Mouse (Mus musculus) fat pad, adult 2 months (tissue): ENCODE measurements around the gene Znhit1.

Experiments
- DNase-seq: peaks from one replicate; pipeline ENCODE4 v3.0.0-alpha.2; 2011; ENCODE audit warnings: low read depth, low spot score; ENCODE audit errors: extremely low read depth

The Znhit1 gene

DNA sequence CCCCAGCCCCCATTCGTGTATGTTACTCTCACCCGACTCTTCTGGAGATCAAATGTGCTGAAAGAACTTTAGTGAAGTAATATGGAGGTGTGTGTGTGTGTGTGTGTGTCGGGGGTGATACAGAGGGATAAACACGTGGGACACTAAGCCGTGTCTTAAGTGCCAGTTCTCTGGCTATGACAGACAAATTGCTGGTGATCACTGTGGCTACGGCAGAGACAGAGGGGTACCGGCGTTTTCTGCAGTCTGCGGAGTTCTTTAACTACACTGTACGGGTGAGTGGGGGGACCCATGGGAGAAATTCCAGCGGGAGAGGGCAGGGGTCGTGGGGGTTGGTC is at the start of gene Znhit1:
Znhit1 (minus strand) TSS at position 88 of the 338 bp plus-strand sequence.
- no peak for DNase-seq

GRCm38 (mm10) chr5:137036211-137036610 is 48.4 kb upstream of the Znhit1 start:
- no peak for DNase-seq

DNA sequence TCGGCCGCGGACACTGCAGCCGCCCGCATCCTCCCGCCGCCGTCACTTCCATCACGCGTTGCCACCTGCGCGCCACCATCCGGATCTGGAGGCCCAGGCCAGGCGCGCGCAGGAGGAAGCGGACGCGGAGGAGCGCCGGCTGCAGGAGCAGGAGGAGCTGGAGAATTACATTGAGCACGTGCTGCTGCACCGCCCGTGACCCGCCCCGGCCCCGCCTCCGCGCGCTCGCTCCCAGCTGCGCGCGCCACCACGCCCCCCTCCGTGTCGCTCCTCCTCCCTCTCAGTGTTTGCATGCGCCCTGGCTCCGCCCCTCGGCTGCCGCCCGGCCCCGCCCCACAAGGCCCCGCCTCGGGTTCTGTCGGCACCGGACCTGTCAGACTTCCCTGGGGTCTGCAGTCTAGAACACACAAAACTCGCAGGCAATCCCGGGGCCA is 44.8 kb upstream of the Znhit1 start:
- DNase-seq, result no peak

GRCm38 (mm10) chr5:137032033-137032421 is 44.2 kb upstream of the Znhit1 start:
- DNase-seq, result no peak

- DNase-seq, result no peak
Measured at GRCm38 (mm10) chr5:137031076-137032032, 43.5 kb upstream of the Znhit1 start.

GRCm38 (mm10) chr5:137030416-137030810 is 42.6 kb upstream of the Znhit1 start:
- DNase-seq, result no peak

- no peak for DNase-seq
Measured at GRCm38 (mm10) chr5:137029643-137030415, 42.0 kb upstream of the Znhit1 start.

- DNase-seq, result no peak
Measured at GRCm38 (mm10) chr5:137029273-137029585, 41.4 kb upstream of the Znhit1 start.

DNA sequence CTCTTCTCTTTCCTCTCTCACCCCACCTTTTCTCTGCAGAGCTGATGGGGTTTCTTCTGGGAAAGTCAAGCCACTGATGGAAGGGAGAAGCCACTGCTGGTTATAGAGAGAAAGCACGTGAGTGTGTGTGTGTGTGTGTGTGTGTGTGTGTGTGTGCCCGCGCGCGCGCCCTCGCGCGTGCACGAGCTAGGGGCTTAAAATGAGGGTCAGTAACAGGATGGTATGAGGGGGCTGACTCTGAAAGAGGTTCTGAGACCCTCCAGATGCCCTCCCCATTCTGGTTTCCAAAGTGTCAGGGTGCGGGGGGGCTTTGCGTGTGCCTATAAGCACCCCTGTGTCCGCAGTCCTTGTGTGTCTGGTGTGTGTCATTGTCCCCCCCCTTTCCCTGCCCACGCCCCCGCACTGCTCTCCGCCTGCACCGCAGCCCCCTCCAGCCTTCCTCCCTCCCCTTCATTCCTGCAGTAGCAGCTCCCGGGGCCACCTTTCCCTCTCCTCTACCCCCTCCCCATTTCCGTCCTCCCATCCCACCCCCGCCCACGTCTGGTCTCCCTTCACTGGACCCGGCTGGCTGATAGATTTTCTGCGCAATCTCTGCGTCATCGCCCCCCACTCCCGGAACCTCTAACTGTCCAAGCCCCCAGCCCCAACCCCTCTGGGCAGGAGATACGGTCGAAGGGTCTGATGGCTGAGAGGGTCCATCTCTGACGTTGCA is 40.9 kb upstream of the Znhit1 start:
- no peak for DNase-seq

DNA sequence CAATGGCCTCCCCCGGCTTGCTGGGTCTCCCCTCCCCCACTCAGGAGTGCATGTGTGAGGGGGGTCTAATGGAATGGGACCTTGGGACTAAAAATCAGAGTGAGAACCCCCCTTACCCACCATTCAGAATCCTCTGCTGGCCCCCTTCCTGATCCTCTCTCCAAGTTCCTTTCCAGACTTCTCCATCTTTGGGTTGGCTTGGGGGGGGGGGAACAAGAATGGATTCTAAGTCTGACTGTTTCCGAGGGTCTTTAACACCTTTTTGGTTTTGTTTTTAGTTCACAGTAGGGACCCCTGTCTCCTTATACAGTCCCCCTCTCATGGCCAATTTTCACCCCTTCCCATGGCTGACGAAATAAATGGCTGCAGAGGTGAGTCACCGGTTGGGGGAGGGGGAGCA is 38.3 kb upstream of the Znhit1 start, which contains the start of gene Vgf:
Vgf (plus strand) TSS at position 301 of the 400 bp plus-strand sequence.
- DNase-seq, result no peak

- DNase-seq, result no peak
Measured at GRCm38 (mm10) chr5:137025132-137025531, 37.3 kb upstream of the Znhit1 start.

DNA sequence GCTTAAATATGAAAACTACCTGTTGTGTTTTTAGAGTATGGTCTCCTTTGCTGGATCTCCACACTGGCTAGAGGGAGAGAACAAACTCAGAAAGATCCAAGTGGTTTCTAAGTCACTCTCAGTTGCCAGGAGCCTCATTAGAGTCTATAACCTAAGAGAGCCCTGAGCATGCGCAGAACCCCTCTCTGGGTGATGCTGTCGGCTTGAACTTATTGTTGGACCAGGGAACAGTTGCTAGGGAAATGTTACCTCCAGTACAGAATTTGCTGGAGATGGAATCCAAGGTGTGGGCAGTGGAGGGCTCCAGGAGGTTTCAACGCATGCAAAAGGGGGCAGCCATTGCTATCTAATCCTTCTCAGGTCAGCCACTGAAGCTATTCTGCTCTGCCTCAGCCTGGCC is 36.5 kb upstream of the Znhit1 start:
- DNase-seq, result no peak

DNA sequence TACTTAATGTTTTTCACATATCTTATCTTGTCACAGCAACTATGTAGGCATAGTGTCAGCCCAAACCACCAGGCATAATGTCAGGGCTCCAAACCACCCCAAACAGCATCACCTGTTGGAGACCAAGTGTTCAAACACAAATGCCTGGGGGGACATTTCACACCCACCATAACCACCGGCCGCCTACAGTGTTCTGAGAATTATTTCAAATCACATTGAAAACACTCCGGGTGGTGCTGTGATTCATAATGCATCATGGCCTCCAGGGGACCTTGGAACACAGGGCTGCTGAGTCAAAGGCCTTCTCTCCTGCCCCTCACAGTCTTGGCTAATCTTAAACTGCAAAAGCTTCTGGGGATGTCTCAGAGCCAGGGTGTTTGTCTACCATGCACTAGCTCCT is 28.1 kb upstream of the Znhit1 start:
- no peak for DNase-seq

GRCm38 (mm10) chr5:137012401-137012950 is 24.7 kb upstream of the Znhit1 start:
- DNase-seq, result no peak

DNA sequence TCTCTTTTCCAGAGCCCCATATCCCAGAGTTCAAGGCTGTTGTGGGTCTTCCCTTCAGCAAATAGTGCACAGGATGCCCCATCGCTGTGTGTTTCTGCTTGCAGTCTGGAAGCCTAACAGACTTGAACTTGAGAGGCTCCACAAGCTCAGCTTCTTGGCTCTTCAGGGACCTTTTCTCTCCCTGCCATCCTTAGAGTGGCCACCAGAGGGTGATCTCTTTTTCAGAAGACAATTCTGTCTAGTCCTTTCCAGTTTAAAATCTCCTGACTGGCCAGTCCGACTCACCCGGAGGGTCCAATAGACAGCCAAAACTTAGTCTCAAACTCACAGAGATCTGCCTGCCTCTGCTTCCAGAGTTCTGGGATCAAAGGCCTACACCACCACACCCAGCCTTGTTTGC is 22.2 kb upstream of the Znhit1 start:
- DNase-seq, result no peak

DNA sequence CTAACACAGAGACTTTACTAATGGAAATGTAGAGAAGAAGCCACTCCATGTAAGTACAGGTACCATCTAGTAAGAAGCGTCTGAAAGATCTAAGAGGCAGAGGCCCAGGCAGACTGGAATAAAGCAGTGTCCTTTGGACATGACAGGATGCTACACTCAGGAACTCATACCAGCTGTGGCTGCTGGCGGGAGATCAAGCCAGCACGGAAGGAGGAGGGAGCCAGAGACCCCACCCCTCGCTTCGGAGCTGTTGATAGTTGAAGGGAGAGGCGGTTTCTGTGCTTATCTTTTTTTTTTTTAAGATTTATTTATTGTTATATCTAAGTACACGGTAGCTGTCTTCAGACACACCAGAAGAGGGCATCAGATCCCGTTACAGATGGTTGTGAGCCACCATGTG is 19.5 kb upstream of the Znhit1 start:
- no peak for DNase-seq

GRCm38 (mm10) chr5:137000612-137001011 is 12.8 kb upstream of the Znhit1 start:
- no peak for DNase-seq

GRCm38 (mm10) chr5:136999449-136999848 is 11.6 kb upstream of the Znhit1 start:
- no peak for DNase-seq

- no peak for DNase-seq
Measured at GRCm38 (mm10) chr5:136989801-136990200, 2.0 kb upstream of the Znhit1 start.

GRCm38 (mm10) chr5:136988420-136988819 is 599 bp upstream of the Znhit1 start:
- no peak for DNase-seq
